Mouse (Mus musculus) heart, adult 2 months (tissue): Measurements from ENCODE around the gene Bpifb6. TPM values are rescaled to one million over a fixed set of nuclear protein-coding genes. Genes with fewer than 3 reads are reported as not detected.

Source experiments
- DNase-seq, 2 experiments: peaks; one replicate each; pipeline ENCODE4 v3.0.0; 2021
- H3K27ac ChIP-seq: fragments of 200-600 bp; 2 replicates; pipeline ENCODE4 v1.8.1; 2022
- H3K27me3 ChIP-seq: fragments of 200-500 bp; 2 replicates; pipeline ENCODE4 v1.6.1; 2012; ENCODE audit warnings: mild to moderate bottlenecking, low read length, inconsistent platforms, mixed read lengths; ENCODE audit not compliant: control insufficient read depth, insufficient read depth
- H3K36me3 ChIP-seq: fragments of 200-500 bp; 2 replicates; pipeline ENCODE4 v1.6.1; 2012; ENCODE audit warnings: low read length, inconsistent platforms; ENCODE audit not compliant: control insufficient read depth, insufficient read depth
- H3K4me1 ChIP-seq: fragments of 200-500 bp; 2 replicates; pipeline ENCODE4 v1.6.1; 2011; ENCODE audit warnings: low read length; ENCODE audit not compliant: control insufficient read depth, insufficient read depth
- H3K4me3 ChIP-seq: fragments of 200-600 bp; 2 replicates; pipeline ENCODE4 v1.8.1; 2022
- H3K79me2 ChIP-seq: fragments of 200-500 bp; replicated peaks from 2 replicates; pipeline ENCODE4 v1.6.1; 2012; ENCODE audit warnings: mild to moderate bottlenecking, inconsistent platforms, low read length, moderate library complexity, mixed read lengths; ENCODE audit not compliant: control insufficient read depth, insufficient read depth
- H3K9ac ChIP-seq: fragments of 200-500 bp; 2 replicates; pipeline ENCODE4 v1.6.1; 2012; ENCODE audit warnings: low read depth, mild to moderate bottlenecking, control low read depth, inconsistent platforms, low read length, mixed read lengths
- CTCF ChIP-seq: fragments of 200-600 bp; IDR thresholded peaks from 2 replicates; pipeline ENCODE4 v1.8.1; 2022; ENCODE audit warnings: antibody characterized with exemption, mild to moderate bottlenecking, moderate library complexity
- EP300 ChIP-seq: fragments of 200-500 bp; IDR thresholded peaks from 2 replicates; pipeline ENCODE4 v1.6.1; 2011; ENCODE audit warnings: low read depth, low read length, control low read depth; ENCODE audit not compliant: insufficient read depth
- POLR2A ChIP-seq: fragments of 200-500 bp; IDR thresholded peaks from 2 replicates; pipeline ENCODE4 v1.6.1; 2011; ENCODE audit warnings: mild to moderate bottlenecking, low read depth, low read length, control low read depth; ENCODE audit not compliant: insufficient read depth
- WGBS: fragments of 180-500 bp; shearing (Covaris S2); methylation state at CpG from one replicate; pipeline ENCODE4 v1.1.7; 2018; 5-methylcytosine and 5-hydroxymethylcytosine counted together
- intact Hi-C: fragments of 180-260 bp; cut with DNase I; formaldehyde crosslinking; loops from one replicate; pipeline ENCODE4 v1.15.1; 2025
- polyA plus RNA-seq: library from polyadenylated mRNA; depleted of rRNA; stranded (reverse); fragments of >200 nt; gene quantifications from 2 replicates; pipeline ENCODE4 v1.2.3, GENCODE M21; 2012
- total RNA-seq, 2 experiments: library from RNA; stranded (reverse); gene quantifications; 2 replicates each; pipeline ENCODE4 v1.2.3; 2021

The Bpifb6 gene
- total and polyA plus RNA-seq, 3 experiments, result not detected

DNA sequence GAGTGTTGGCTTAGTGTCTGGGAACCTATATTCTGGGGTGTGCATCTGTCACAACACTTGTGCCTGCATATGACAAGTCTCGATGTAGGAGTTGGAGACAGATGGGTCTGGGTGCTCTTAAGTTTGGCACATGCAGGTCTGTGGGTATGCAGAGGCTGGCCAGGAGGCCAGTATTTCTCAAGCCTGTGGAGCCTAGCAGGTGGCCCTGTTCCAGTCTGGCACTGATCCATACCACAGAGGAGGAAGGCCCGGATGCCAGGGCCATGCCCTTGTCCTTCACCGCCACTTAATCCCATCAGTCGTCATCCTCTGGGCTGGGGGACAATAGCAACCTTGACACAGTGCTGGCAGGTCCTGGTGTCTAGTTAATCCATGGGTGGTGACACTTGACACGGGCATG, 14.0 kb downstream of the Bpifb6 start:
- Histone ChIP-seq H3K36me3 (no peaks in the 10 kb centered on the region), H3K9ac (no peak overlapping the region), H3K79me2 (no peaks in the 10 kb centered on the region), H3K4me1 (peaks cover 1% of the 10 kb centered on the region; the same call in 1 of the 2 replicates), H3K27me3 (no peaks in the 10 kb centered on the region), H3K27ac (no peak overlapping the region), H3K4me3 (no peak overlapping the region)
- intact Hi-C loops, result no loop called here
- no peak for TF ChIP-seq POLR2A
- no peak for TF ChIP-seq EP300
- TF ChIP-seq CTCF, result no peak
- 38% methylated on average over 5 of the region's 5 CpGs for WGBS
- peak; percentile 48 to 66 for DNase-seq

- WGBS, result 80% methylated on average over 8 of the region's 8 CpGs
- Histone ChIP-seq H3K4me1 (peaks cover 1% of the 10 kb centered on the region; the same call in 1 of the 2 replicates), H3K9ac (no peak within 1 kb of the TSS), H3K79me2 (no peaks in the 10 kb centered on the region), H3K27ac (no peak within 1 kb of the TSS), H3K36me3 (no peaks in the 10 kb centered on the region), H3K4me3 (no peak within 1 kb of the TSS), H3K27me3 (no peaks in the 10 kb centered on the region)
- TF ChIP-seq EP300 (no peak), CTCF (no peak), POLR2A (no peak)
- DNase-seq, result no peak
- intact Hi-C loops, result no loop called here
Observed at GRCm38 (mm10) chr2:153917930-153918329, 17.7 kb downstream of the Bpifb6 start, which contains the start of gene Bpifb3. TSS of gene Bpifb3 (plus strand) at chr2:153918230.

DNA sequence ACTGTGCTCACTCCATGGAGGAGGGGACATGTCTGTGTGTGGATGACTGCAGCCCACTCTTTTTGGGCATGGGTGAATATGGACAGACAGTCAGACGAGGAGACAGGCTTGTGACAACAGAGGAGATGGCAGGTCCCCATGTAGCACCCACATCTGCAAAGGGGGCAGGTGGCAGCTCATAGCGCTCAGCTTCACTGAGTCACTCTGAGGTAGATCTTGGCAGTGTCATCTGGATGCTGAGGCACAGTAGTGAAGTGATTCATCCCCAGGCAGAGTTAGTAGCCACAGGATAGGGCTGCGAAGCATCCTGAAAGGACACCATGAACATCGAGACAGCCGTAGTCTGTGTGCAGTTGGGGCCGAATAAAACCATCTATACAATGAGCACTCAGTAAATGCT, 21.1 kb downstream of the Bpifb6 start:
- H3K9ac ChIP-seq, result no peak overlapping the region
- no peak overlapping the region for H3K27ac ChIP-seq
- H3K4me1 ChIP-seq, result no peaks in the 10 kb centered on the region
- no peaks in the 10 kb centered on the region for H3K27me3 ChIP-seq
- H3K36me3 ChIP-seq, result no peaks in the 10 kb centered on the region
- no peak for DNase-seq
- no peak overlapping the region for H3K4me3 ChIP-seq
- WGBS, result 80% methylated on average over 6 of the region's 6 CpGs
- H3K79me2 ChIP-seq, result no peaks in the 10 kb centered on the region
- TF ChIP-seq POLR2A (no peak), EP300 (no peak), CTCF (no peak)
- intact Hi-C loops, result no loop called here

DNA sequence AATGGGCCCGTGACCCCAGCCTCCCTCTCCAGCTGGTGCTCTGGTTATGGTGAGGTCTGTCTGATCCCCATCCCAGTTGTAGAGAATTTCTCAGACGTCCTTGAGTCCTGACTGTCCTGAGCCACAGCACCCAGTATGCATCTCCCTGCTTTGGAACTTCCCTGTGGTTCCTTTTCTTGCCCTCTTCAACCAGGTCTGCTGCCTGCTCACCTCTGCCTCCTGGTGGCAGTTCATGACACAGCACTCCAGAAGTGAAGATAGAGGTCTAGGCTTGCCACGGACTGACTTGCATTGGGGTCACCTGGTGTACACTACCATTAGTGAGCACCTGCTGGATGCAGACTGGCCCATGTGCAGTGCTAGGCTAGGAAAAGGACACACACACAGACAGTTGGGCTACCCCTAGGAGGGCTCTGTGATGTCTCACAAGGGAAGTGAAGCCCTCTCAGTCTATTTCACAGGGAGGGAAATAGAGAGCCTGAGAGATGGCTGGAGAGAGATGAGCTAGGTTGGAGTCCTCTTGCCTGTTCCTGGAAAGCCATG, 29.8 kb downstream of the Bpifb6 start:
- intact Hi-C loops, result loop anchor here (1.0 to 5.0 kb wide), 2 partner anchors 123 to 263 kb away; no protein-coding TSS in a partner anchor
- no peaks in the 10 kb centered on the region for H3K4me1 ChIP-seq
- TF ChIP-seq EP300, result no peak
- TF ChIP-seq CTCF, result peak; percentile 83
- TF ChIP-seq POLR2A, result no peak
- H3K4me3 ChIP-seq, result no peak overlapping the region
- no peaks in the 10 kb centered on the region for H3K36me3 ChIP-seq
- H3K27ac ChIP-seq, result no peak overlapping the region
- peak; percentile 28 to 49 for DNase-seq
- no peak overlapping the region for H3K9ac ChIP-seq
- H3K79me2 ChIP-seq, result no peaks in the 10 kb centered on the region
- H3K27me3 ChIP-seq, result no peaks in the 10 kb centered on the region
- 38% methylated on average over 3 of the region's 3 CpGs for WGBS

DNA sequence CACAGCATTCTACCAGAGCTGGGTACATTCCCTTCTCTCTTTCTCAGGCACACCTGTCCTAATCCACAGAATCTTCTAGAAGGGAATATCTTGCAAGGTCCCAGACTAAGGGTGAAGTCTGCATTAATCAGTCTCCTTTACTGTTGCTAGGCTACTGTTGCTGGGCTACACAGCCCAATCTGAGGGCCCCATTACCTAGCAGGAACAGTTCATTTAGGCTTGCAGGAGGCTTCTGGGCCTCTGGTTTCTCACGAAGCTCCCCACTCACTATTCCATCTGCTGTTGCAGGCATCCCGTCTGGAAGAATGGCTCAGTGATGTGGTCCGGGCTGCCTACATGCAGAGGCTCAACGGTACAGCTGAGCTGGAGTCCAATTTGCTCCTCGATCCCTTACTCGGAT, 30.9 kb downstream of the Bpifb6 start:
- 79% methylated on average over 6 of the region's 6 CpGs for WGBS
- DNase-seq, result no peak
- TF ChIP-seq CTCF (no peak), EP300 (no peak), POLR2A (no peak)
- Histone ChIP-seq H3K9ac (no peak overlapping the region), H3K4me3 (no peak overlapping the region), H3K36me3 (no peaks in the 10 kb centered on the region), H3K27ac (no peak overlapping the region), H3K79me2 (no peaks in the 10 kb centered on the region), H3K27me3 (no peaks in the 10 kb centered on the region), H3K4me1 (no peaks in the 10 kb centered on the region)
- intact Hi-C loops, result loop anchor here (5.0 kb wide), 1 partner anchor 264 kb away; no protein-coding TSS in a partner anchor

- Histone ChIP-seq H3K4me1 (no peaks in the 10 kb centered on the region), H3K36me3 (no peaks in the 10 kb centered on the region), H3K27ac (no peak overlapping the region), H3K27me3 (no peaks in the 10 kb centered on the region), H3K9ac (no peak overlapping the region), H3K4me3 (no peak overlapping the region), H3K79me2 (no peaks in the 10 kb centered on the region)
- intact Hi-C loops, result loop anchor here (5.0 kb wide), 1 partner anchor 266 kb away; no protein-coding TSS in a partner anchor
- no peak for DNase-seq
- 67% methylated on average over 6 of the region's 6 CpGs for WGBS
- TF ChIP-seq POLR2A (no peak), CTCF (no peak), EP300 (no peak)
Observed at GRCm38 (mm10) chr2:153933311-153933710, 33.1 kb downstream of the Bpifb6 start.
